Mouse (Mus musculus) forebrain, embryonic 13.5 days (tissue): ENCODE data around the gene Olfr804. TPM values are rescaled to one million over a fixed set of nuclear protein-coding genes. Genes with fewer than 3 reads are reported as not detected.

ENCODE experiments used
- ATAC-seq: fragments of 200-750 bp; cut with Nextera tagmentation; 2 replicates; pipeline ENCODE4 v1.8.0; 2017
- H3K27ac ChIP-seq: fragments of 300-500 bp; sonication (generic); 2 replicates; pipeline ENCODE4 v1.5.1; 2015; ENCODE audit warnings: inconsistent platforms, mild to moderate bottlenecking, moderate library complexity
- H3K27me3 ChIP-seq: fragments of 300-500 bp; sonication (generic); 2 replicates; pipeline ENCODE4 v1.6.1; 2015; ENCODE audit warnings: mild to moderate bottlenecking, inconsistent platforms
- H3K36me3 ChIP-seq: fragments of 300-500 bp; sonication (generic); 2 replicates; pipeline ENCODE4 v1.6.1; 2015; ENCODE audit warnings: mild to moderate bottlenecking, inconsistent platforms; ENCODE audit not compliant: poor library complexity, severe bottlenecking
- H3K4me1 ChIP-seq: fragments of 300-500 bp; sonication (generic); 2 replicates; pipeline ENCODE4 v1.6.1; 2015; ENCODE audit warnings: inconsistent platforms
- H3K4me2 ChIP-seq: fragments of 300-500 bp; sonication (generic); 2 replicates; pipeline ENCODE4 v1.6.1; 2015; ENCODE audit warnings: inconsistent platforms, mild to moderate bottlenecking, moderate library complexity
- H3K4me3 ChIP-seq: fragments of 300-500 bp; sonication (generic); 2 replicates; pipeline ENCODE4 v1.5.1; 2015; ENCODE audit warnings: mild to moderate bottlenecking, inconsistent platforms
- H3K9ac ChIP-seq: fragments of 300-500 bp; sonication (generic); 2 replicates; pipeline ENCODE4 v1.6.1; 2015; ENCODE audit warnings: mild to moderate bottlenecking, inconsistent platforms
- H3K9me3 ChIP-seq: fragments of 300-500 bp; sonication (generic); replicated peaks from 2 replicates; pipeline ENCODE4 v1.6.1; 2016; ENCODE audit warnings: inconsistent platforms
- WGBS: fragments of 180-500 bp; shearing (Covaris S2); methylation state at CpG from one replicate; pipeline ENCODE4 v1.1.7; 2015; 5-methylcytosine and 5-hydroxymethylcytosine counted together
- microRNA-seq: library from miRNA; unstranded; fragments of <30 nt; microRNA quantifications from one replicate; pipeline ENCODE4, GENCODE M21; 2016
- polyA plus RNA-seq: library from polyadenylated mRNA; unstranded; fragments of >200 nt; fragmentation: Nextera tagmentation; extraction: Ambion mirVana; gene quantifications from 2 replicates; pipeline ENCODE4 v1.2.1, GENCODE M21; 2015

The Olfr804 gene
- not detected in 2 replicates for polyA plus RNA-seq

DNA sequence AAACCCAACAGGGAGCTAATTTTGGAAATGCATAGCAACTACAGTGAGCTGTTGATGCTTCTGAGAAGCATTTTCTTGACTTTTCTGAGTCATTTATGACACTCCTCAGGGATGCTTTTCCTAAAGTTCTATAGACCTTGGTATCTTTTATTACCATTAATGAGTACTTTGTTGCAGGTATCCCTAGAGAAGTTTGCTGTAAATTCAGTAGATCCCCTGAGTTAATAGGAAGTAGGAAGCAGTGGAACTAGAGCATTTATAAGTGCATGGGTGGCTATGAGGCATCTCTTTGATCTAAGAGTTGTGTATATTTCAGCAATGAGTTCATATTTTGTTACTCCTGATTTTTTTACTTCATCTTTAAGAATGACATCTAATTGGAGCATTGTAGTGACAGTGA, at the start of gene Olfr804:
Olfr804 (plus strand) TSS at position 301 of the 400 bp plus-strand sequence.
- Histone ChIP-seq H3K9me3 (no peaks in the 10 kb centered on the region), H3K27me3 (no peaks in the 10 kb centered on the region), H3K9ac (no peak within 1 kb of the TSS), H3K4me3 (no peak within 1 kb of the TSS), H3K27ac (no peak within 1 kb of the TSS), H3K4me1 (no peaks in the 10 kb centered on the region), H3K36me3 (no peaks in the 10 kb centered on the region), H3K4me2 (no peak within 1 kb of the TSS)
- no peak for ATAC-seq

DNA sequence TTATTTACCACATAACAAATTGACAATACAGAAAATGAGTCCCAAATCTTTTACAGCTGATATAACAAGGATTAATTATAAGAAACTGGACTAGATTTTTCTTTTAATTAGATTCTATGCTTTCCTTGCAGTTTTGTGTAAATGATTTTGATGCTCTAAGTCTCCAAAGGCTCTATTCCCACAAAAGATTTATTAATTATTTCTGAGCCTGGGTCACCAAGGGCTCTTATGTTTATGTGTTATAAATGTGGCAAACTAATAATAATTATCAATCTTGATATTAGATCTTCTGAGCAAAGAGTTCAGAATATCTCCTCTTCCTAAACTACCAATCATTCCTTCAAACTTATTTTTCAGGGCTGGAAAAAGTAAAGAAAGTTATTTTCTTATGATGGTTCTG, 45.6 kb upstream of the Olfr804 start, which contains the start of gene Olfr800:
Olfr800 (plus strand) TSS at position 301 of the 400 bp plus-strand sequence.
- no peaks in the 10 kb centered on the region for H3K9me3 ChIP-seq
- no peak within 1 kb of the TSS for H3K27ac ChIP-seq
- no peaks in the 10 kb centered on the region for H3K36me3 ChIP-seq
- H3K27me3 ChIP-seq, result no peaks in the 10 kb centered on the region
- no peaks in the 10 kb centered on the region for H3K4me1 ChIP-seq
- no peak within 1 kb of the TSS for H3K4me2 ChIP-seq
- ATAC-seq, result no peak
- H3K9ac ChIP-seq, result no peak within 1 kb of the TSS
- no peak within 1 kb of the TSS for H3K4me3 ChIP-seq

DNA sequence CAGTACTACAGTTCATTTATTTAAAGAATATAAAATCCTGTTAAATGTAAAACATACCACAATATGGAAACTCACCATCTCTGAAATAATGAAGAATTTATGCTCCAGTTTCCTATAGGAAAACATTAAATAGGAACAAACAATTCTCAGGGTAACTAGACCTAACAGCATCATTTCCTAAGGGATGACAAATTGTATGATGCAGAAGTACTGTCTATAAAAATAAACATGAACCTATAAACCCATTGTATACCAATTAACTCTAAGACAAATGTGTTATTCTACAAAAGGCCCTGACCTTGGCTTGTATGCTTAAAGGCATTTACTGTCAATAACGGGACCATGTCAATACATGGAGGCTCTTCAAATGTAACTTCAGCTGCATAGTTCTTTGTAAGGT, 29.2 kb upstream of the Olfr804 start, which contains the start of gene Olfr801:
Olfr801 (minus strand) TSS at position 101 of the 400 bp plus-strand sequence.
- ATAC-seq, result no peak
- Histone ChIP-seq H3K27ac (no peak within 1 kb of the TSS), H3K4me3 (no peak within 1 kb of the TSS), H3K9ac (no peak within 1 kb of the TSS), H3K4me2 (no peak within 1 kb of the TSS), H3K27me3 (no peaks in the 10 kb centered on the region), H3K4me1 (no peaks in the 10 kb centered on the region), H3K36me3 (no peaks in the 10 kb centered on the region), H3K9me3 (no peaks in the 10 kb centered on the region)
- 83% methylated on average over 1 of the region's 1 CpGs for WGBS

DNA sequence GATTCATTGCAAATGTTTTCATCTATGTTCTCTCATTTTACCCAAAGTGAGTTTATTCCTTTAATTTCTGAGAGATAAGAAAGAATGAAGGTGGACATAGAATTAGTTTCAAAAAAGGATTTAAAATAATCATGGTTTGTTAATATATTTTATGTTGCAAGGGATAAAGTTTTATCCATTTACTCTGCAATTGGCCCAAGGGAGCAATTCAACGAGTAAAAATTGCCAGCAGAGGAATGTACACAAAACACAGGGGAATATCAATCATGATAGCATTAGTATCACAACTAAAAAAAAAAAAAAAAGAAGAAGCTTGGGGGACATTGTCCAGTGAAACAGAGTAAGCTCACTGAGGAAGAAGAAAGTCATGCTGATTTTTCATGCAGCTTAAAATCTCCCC, 14.9 kb upstream of the Olfr804 start, which contains the start of gene Olfr802:
Olfr802 (minus strand) TSS at position 101 of the 400 bp plus-strand sequence.
- Histone ChIP-seq H3K9ac (no peak within 1 kb of the TSS), H3K9me3 (no peaks in the 10 kb centered on the region), H3K36me3 (no peaks in the 10 kb centered on the region), H3K27me3 (no peaks in the 10 kb centered on the region), H3K4me3 (no peak within 1 kb of the TSS), H3K4me1 (no peaks in the 10 kb centered on the region), H3K27ac (no peak within 1 kb of the TSS), H3K4me2 (no peak within 1 kb of the TSS)
- WGBS, result 65% methylated on average over 1 of the region's 1 CpGs
- no peak for ATAC-seq

DNA sequence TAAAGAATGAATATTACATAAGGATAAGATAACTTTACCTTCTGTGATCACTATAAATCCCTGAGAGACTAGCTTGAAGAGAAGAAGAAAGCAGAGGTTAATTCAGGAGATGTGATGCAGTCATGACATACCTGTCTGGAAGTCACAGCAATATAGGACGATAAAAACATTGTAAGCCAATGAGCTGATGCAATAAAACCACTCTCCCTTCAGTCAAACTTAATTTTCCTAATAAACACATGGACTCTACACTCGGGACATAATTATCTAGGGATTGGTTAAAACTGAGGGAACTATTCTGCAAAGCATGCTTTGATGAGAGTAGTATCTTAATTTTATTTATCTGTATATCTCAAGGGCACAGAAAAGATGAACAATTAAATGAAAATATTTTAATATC, 8.8 kb upstream of the Olfr804 start, which contains the start of gene Olfr803:
Olfr803 (minus strand) TSS at position 101 of the 400 bp plus-strand sequence.
- WGBS, result 90% methylated on average over 2 of the region's 2 CpGs
- Histone ChIP-seq H3K4me1 (no peaks in the 10 kb centered on the region), H3K9ac (no peak within 1 kb of the TSS), H3K36me3 (no peaks in the 10 kb centered on the region), H3K9me3 (no peaks in the 10 kb centered on the region), H3K4me3 (no peak within 1 kb of the TSS), H3K27me3 (no peaks in the 10 kb centered on the region), H3K4me2 (no peak within 1 kb of the TSS), H3K27ac (no peak within 1 kb of the TSS)
- no peak for ATAC-seq

DNA sequence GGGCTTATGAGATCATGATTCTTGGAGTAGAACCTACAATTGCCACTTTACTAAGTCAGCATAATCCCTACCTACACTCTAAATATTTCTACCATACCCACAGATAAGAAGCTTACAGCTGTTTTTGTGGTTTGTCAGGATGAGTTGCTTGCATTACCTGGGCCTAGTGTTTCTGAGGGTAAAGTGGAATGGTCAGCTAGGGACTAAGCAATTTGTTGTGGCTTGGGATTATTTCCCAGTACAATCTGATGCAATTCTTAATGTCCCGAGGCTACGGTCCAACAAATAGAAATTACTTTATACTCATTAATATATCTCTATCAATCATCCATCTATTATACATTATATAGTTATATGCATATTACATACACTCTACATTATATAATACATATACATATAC, 26.3 kb downstream of the Olfr804 start, which contains the start of gene Olfr805:
Olfr805 (minus strand) TSS at position 101 of the 400 bp plus-strand sequence.
- Histone ChIP-seq H3K9ac (no peak within 1 kb of the TSS), H3K4me1 (no peaks in the 10 kb centered on the region), H3K9me3 (no peaks in the 10 kb centered on the region), H3K27ac (no peak within 1 kb of the TSS), H3K36me3 (no peaks in the 10 kb centered on the region), H3K27me3 (no peaks in the 10 kb centered on the region), H3K4me3 (no peak within 1 kb of the TSS), H3K4me2 (no peak within 1 kb of the TSS)
- ATAC-seq, result no peak
- 96% methylated on average over 2 of the region's 2 CpGs for WGBS

DNA sequence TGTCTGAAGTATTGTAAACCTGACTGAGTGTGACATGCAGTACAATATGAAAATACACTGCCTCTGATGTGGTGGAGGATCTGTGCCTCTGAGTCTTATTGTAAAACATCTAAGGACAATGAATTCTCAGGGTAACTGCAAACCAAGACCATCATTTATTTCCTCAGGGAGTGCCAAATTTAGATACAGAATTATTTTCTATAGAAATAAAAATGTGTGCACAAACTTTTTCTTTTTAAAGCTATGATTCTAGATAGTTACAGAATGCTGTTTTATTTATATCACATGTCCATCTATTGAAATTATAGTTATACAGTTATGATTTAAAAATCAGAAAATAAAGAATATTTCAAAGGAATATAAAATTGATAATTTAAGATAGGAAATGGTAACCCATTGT, 38.8 kb downstream of the Olfr804 start, which contains the start of gene Olfr806:
Olfr806 (minus strand) TSS at position 101 of the 400 bp plus-strand sequence.
- H3K9me3 ChIP-seq, result no peaks in the 10 kb centered on the region
- no peaks in the 10 kb centered on the region for H3K27me3 ChIP-seq
- H3K27ac ChIP-seq, result no peak within 1 kb of the TSS
- no peaks in the 10 kb centered on the region for H3K36me3 ChIP-seq
- H3K4me1 ChIP-seq, result no peaks in the 10 kb centered on the region
- no peak within 1 kb of the TSS for H3K4me3 ChIP-seq
- no peak within 1 kb of the TSS for H3K9ac ChIP-seq
- ATAC-seq, result no peak
- no peak within 1 kb of the TSS for H3K4me2 ChIP-seq

DNA sequence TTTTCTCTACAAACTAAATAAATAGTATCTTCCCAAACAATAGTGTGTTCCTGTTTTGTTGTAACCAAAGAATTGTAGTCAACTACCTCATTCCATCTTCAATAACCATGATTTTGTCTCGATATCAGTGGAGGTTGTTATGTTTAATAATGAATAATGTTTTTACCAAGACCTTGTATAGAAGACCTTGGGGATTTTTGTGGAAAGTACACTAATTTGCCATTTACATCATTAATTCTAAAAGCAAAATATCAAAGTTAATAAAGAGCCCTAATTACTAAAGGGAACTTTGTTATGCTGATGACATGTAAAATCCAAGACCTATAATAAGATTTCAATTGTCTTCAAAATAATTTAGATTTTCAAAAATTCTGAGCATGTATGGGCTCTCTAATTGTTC, 54.7 kb downstream of the Olfr804 start, which contains the start of gene Olfr807:
Olfr807 (minus strand) TSS at position 101 of the 400 bp plus-strand sequence.
- 84% methylated on average over 1 of the region's 1 CpGs for WGBS
- no peaks in the 10 kb centered on the region for H3K27me3 ChIP-seq
- H3K36me3 ChIP-seq, result no peaks in the 10 kb centered on the region
- H3K9me3 ChIP-seq, result no peaks in the 10 kb centered on the region
- no peak within 1 kb of the TSS for H3K4me3 ChIP-seq
- no peak within 1 kb of the TSS for H3K9ac ChIP-seq
- H3K4me2 ChIP-seq, result no peak within 1 kb of the TSS
- no peak for ATAC-seq
- H3K27ac ChIP-seq, result no peak within 1 kb of the TSS
- no peaks in the 10 kb centered on the region for H3K4me1 ChIP-seq

Small RNA genes lying within 50 kb of the gene (microRNA-seq; reads per million reads assigned to microRNA genes)
- gene Gm24485, result not detected

Other genes with a start within 250 kb of the Olfr804 start
- gene Olfr787, start 241.3 kb upstream of the Olfr804 start, polyA plus RNA-seq, result not detected in 2 replicates
- gene Olfr788, start 232.2 kb upstream of the Olfr804 start, polyA plus RNA-seq, result not detected in 2 replicates
- not detected in 2 replicates for gene Olfr789, start 218.5 kb upstream of the Olfr804 start, polyA plus RNA-seq
- gene Olfr790, start 204.7 kb upstream of the Olfr804 start, polyA plus RNA-seq, result not detected in 2 replicates
- gene Olfr791, start 181.4 kb upstream of the Olfr804 start, polyA plus RNA-seq, result not detected in 2 replicates
- not detected in 2 replicates for gene Olfr792, start 164.0 kb upstream of the Olfr804 start, polyA plus RNA-seq
- not detected in 2 replicates for gene Olfr794, start 135.6 kb upstream of the Olfr804 start, polyA plus RNA-seq
- gene Olfr796, start 90.6 kb upstream of the Olfr804 start, polyA plus RNA-seq, result not detected in 2 replicates
- not detected in 2 replicates for gene Olfr798, start 75.3 kb upstream of the Olfr804 start, polyA plus RNA-seq
- not detected in 2 replicates for gene Olfr799, start 65.7 kb upstream of the Olfr804 start, polyA plus RNA-seq
- not detected in 2 replicates for gene Olfr800, start 45.5 kb upstream of the Olfr804 start, polyA plus RNA-seq
- gene Olfr801, start 29.3 kb upstream of the Olfr804 start, polyA plus RNA-seq, result not detected in 2 replicates
- gene Olfr802, start 15.0 kb upstream of the Olfr804 start, polyA plus RNA-seq, result not detected in 2 replicates
- not detected in 2 replicates for gene Olfr803, start 8.9 kb upstream of the Olfr804 start, polyA plus RNA-seq
- not detected in 2 replicates for gene Olfr805, start 26.2 kb downstream of the Olfr804 start, polyA plus RNA-seq
- gene Olfr806, start 38.7 kb downstream of the Olfr804 start, polyA plus RNA-seq, result not detected in 2 replicates
- gene Olfr807, start 54.6 kb downstream of the Olfr804 start, polyA plus RNA-seq, result not detected in 2 replicates
- gene Olfr808, start 62.3 kb downstream of the Olfr804 start, polyA plus RNA-seq, result not detected in 2 replicates
- gene Olfr809, start 71.4 kb downstream of the Olfr804 start, polyA plus RNA-seq, result not detected in 2 replicates
- gene Olfr810, start 91.7 kb downstream of the Olfr804 start, polyA plus RNA-seq, result not detected in 2 replicates
- not detected in 2 replicates for gene Olfr811, start 101.2 kb downstream of the Olfr804 start, polyA plus RNA-seq
- not detected in 2 replicates for gene Olfr812, start 142.9 kb downstream of the Olfr804 start, polyA plus RNA-seq
- gene Olfr813, start 152.2 kb downstream of the Olfr804 start, polyA plus RNA-seq, result not detected in 2 replicates
- gene Olfr814, start 176.6 kb downstream of the Olfr804 start, polyA plus RNA-seq, result not detected in 2 replicates
- not detected in 2 replicates for gene Olfr815, start 202.7 kb downstream of the Olfr804 start, polyA plus RNA-seq
- gene Olfr816, start 212.4 kb downstream of the Olfr804 start, polyA plus RNA-seq, result not detected in 2 replicates
- gene Olfr818, start 245.9 kb downstream of the Olfr804 start, polyA plus RNA-seq, result not detected in 2 replicates